Mouse (Mus musculus): ENCODE data around the gene Dok5. TPM values are rescaled to one million over a fixed set of nuclear protein-coding genes. Genes with fewer than 3 reads are reported as not detected.

The Dok5 gene
- polyA plus RNA-seq, 1 experiment, result 0.59 TPM

- Histone ChIP-seq H3K27ac (replicated peaks; ENCODE audit: low read depth, low read length) (no peak overlapping the region), H3K4me3 (ENCODE audit: insufficient read depth, low read depth, low read length) (no peak overlapping the region), H3K4me1 (ENCODE audit: control insufficient read depth, insufficient read depth, insufficient read length, low read length) (no peaks in the 10 kb centered on the region)
Observed at GRCm38 (mm10) chr2:170728864-170729263, 2.7 kb upstream of the Dok5 start.

GRCm38 (mm10) chr2:170729661-170730060 is 1.9 kb upstream of the Dok5 start:
- H3K4me3 ChIP-seq (ENCODE audit: insufficient read depth, low read depth, low read length), result no peak overlapping the region
- H3K4me1 ChIP-seq (ENCODE audit: control insufficient read depth, insufficient read depth, insufficient read length, low read length), result no peaks in the 10 kb centered on the region

GRCm38 (mm10) chr2:170730136-170730535 is 1.5 kb upstream of the Dok5 start:
- no peaks in the 10 kb centered on the region for H3K4me1 ChIP-seq (ENCODE audit: control insufficient read depth, insufficient read depth, insufficient read length, low read length)
- no peak overlapping the region for H3K27ac ChIP-seq (replicated peaks; ENCODE audit: low read depth, low read length)
- no peak overlapping the region for H3K4me3 ChIP-seq (ENCODE audit: insufficient read depth, low read depth, low read length)

More at GRCm38 (mm10) chr2:170729661-170730060, 1.9 kb upstream of the Dok5 start:
- no peak overlapping the region for H3K27ac ChIP-seq (replicated peaks; ENCODE audit: low read depth, low read length)

- Histone ChIP-seq H3K4me3 (ENCODE audit: insufficient read depth, low read depth, low read length) (no peak overlapping the region), H3K27ac (replicated peaks; ENCODE audit: low read depth, low read length) (no peak overlapping the region), H3K4me1 (ENCODE audit: control insufficient read depth, insufficient read depth, insufficient read length, low read length) (no peaks in the 10 kb centered on the region)
Observed at GRCm38 (mm10) chr2:170730781-170731180, 826 bp upstream of the Dok5 start.

- no peak overlapping the region for H3K27ac ChIP-seq (replicated peaks; ENCODE audit: low read depth, low read length)
- H3K4me1 ChIP-seq (ENCODE audit: control insufficient read depth, insufficient read depth, insufficient read length, low read length), result no peaks in the 10 kb centered on the region
- H3K4me3 ChIP-seq (ENCODE audit: insufficient read depth, low read depth, low read length), result no peak overlapping the region
Observed at GRCm38 (mm10) chr2:170731205-170731604, 402 bp upstream of the Dok5 start.

GRCm38 (mm10) chr2:170733671-170734070 is 2.1 kb downstream of the Dok5 start:
- no peak overlapping the region for H3K27ac ChIP-seq (replicated peaks; ENCODE audit: low read depth, low read length)
- H3K4me1 ChIP-seq (ENCODE audit: control insufficient read depth, insufficient read depth, insufficient read length, low read length), result no peaks in the 10 kb centered on the region
- no peak overlapping the region for H3K4me3 ChIP-seq (ENCODE audit: insufficient read depth, low read depth, low read length)

- no peaks in the 10 kb centered on the region for H3K4me1 ChIP-seq (ENCODE audit: control insufficient read depth, insufficient read depth, insufficient read length, low read length)
- H3K27ac ChIP-seq (replicated peaks; ENCODE audit: low read depth, low read length), result no peak overlapping the region
- no peak overlapping the region for H3K4me3 ChIP-seq (ENCODE audit: insufficient read depth, low read depth, low read length)
Observed at GRCm38 (mm10) chr2:170734446-170734845, 2.8 kb downstream of the Dok5 start.

- Histone ChIP-seq H3K27ac (replicated peaks; ENCODE audit: low read depth, low read length) (no peak overlapping the region), H3K4me1 (ENCODE audit: control insufficient read depth, insufficient read depth, insufficient read length, low read length) (no peaks in the 10 kb centered on the region)
Observed at GRCm38 (mm10) chr2:170738446-170738845, 6.8 kb downstream of the Dok5 start.

GRCm38 (mm10) chr2:170738891-170739290 is 7.3 kb downstream of the Dok5 start:
- H3K27ac ChIP-seq (replicated peaks; ENCODE audit: low read depth, low read length), result no peak overlapping the region
- H3K4me3 ChIP-seq (ENCODE audit: insufficient read depth, low read depth, low read length), result no peak overlapping the region

More at GRCm38 (mm10) chr2:170738446-170738845, 6.8 kb downstream of the Dok5 start:
- no peak overlapping the region for H3K4me3 ChIP-seq (ENCODE audit: insufficient read depth, low read depth, low read length)

GRCm38 (mm10) chr2:170739713-170740365 is 8.2 kb downstream of the Dok5 start:
- no peaks in the 10 kb centered on the region for H3K4me1 ChIP-seq (ENCODE audit: control insufficient read depth, insufficient read depth, insufficient read length, low read length)
- no peak overlapping the region for H3K4me3 ChIP-seq (ENCODE audit: insufficient read depth, low read depth, low read length)
- no peak overlapping the region for H3K27ac ChIP-seq (replicated peaks; ENCODE audit: low read depth, low read length)

More at GRCm38 (mm10) chr2:170738891-170739290, 7.3 kb downstream of the Dok5 start:
- no peaks in the 10 kb centered on the region for H3K4me1 ChIP-seq (ENCODE audit: control insufficient read depth, insufficient read depth, insufficient read length, low read length)

- Histone ChIP-seq H3K4me3 (ENCODE audit: insufficient read depth, low read depth, low read length) (no peak overlapping the region), H3K4me1 (ENCODE audit: control insufficient read depth, insufficient read depth, insufficient read length, low read length) (no peaks in the 10 kb centered on the region), H3K27ac (replicated peaks; ENCODE audit: low read depth, low read length) (no peak overlapping the region)
Observed at GRCm38 (mm10) chr2:170743521-170743920, 11.9 kb downstream of the Dok5 start.

- Histone ChIP-seq H3K4me1 (ENCODE audit: control insufficient read depth, insufficient read depth, insufficient read length, low read length) (no peaks in the 10 kb centered on the region), H3K4me3 (ENCODE audit: insufficient read depth, low read depth, low read length) (no peak overlapping the region), H3K27ac (replicated peaks; ENCODE audit: low read depth, low read length) (no peak overlapping the region)
Observed at GRCm38 (mm10) chr2:170748901-170749300, 17.3 kb downstream of the Dok5 start.

- no peak overlapping the region for H3K4me3 ChIP-seq (ENCODE audit: insufficient read depth, low read depth, low read length)
- H3K27ac ChIP-seq (replicated peaks; ENCODE audit: low read depth, low read length), result no peak overlapping the region
- H3K4me1 ChIP-seq (ENCODE audit: control insufficient read depth, insufficient read depth, insufficient read length, low read length), result no peaks in the 10 kb centered on the region
Observed at GRCm38 (mm10) chr2:170752191-170752850, 20.7 kb downstream of the Dok5 start.

- no peaks in the 10 kb centered on the region for H3K4me1 ChIP-seq (ENCODE audit: control insufficient read depth, insufficient read depth, insufficient read length, low read length)
- H3K4me3 ChIP-seq (ENCODE audit: insufficient read depth, low read depth, low read length), result no peak overlapping the region
- H3K27ac ChIP-seq (replicated peaks; ENCODE audit: low read depth, low read length), result no peak overlapping the region
Observed at GRCm38 (mm10) chr2:170755817-170756216, 24.2 kb downstream of the Dok5 start.

GRCm38 (mm10) chr2:170756667-170757066 is 25.1 kb downstream of the Dok5 start:
- H3K4me3 ChIP-seq (ENCODE audit: insufficient read depth, low read depth, low read length), result no peak overlapping the region
- no peaks in the 10 kb centered on the region for H3K4me1 ChIP-seq (ENCODE audit: control insufficient read depth, insufficient read depth, insufficient read length, low read length)
- H3K27ac ChIP-seq (replicated peaks; ENCODE audit: low read depth, low read length), result no peak overlapping the region

Measured in brown adipose tissue, adult 24 weeks (tissue).